Mouse (Mus musculus): Measurements from ENCODE around the gene Cckar. TPM values are rescaled to one million over a fixed set of nuclear protein-coding genes. Genes with fewer than 3 reads are reported as not detected.

Cckar gene
- total and polyA plus RNA-seq, 3 experiments = 0.90 TPM; not detected in 2

- peaks cover 3% of the 10 kb centered on the region for H3K4me1 ChIP-seq (ENCODE audit: control insufficient read depth, insufficient read depth, low read length)
- no peaks in the 10 kb centered on the region for H3K27me3 ChIP-seq (ENCODE audit: control insufficient read depth, insufficient read depth, low read length)
- no peak overlapping the region for H3K4me3 ChIP-seq
- no peak for DNase-seq
- WGBS = 50% methylated on average over 8 of the region's 8 CpGs
- TF ChIP-seq POLR2A (IDR thresholded peaks at IDR 0.05; ENCODE audit: insufficient read depth, low read depth, low read length) = no peak
- H3K27ac ChIP-seq = no peak overlapping the region
- no peak overlapping the region for H3K9ac ChIP-seq (ENCODE audit: low read depth, low read length)
- H3K79me2 ChIP-seq (replicated peaks; ENCODE audit: control insufficient read depth, insufficient read depth, low read length) = no peaks in the 10 kb centered on the region
- no peaks in the 10 kb centered on the region for H3K36me3 ChIP-seq (ENCODE audit: control insufficient read depth, insufficient read depth, low read length)
- intact Hi-C loops (cut with DNase I) = no loop called here
Observed at GRCm38 (mm10) chr5:53692100-53692499, 15.4 kb downstream of the Cckar start.

GRCm38 (mm10) chr5:53691577-53691976 is 15.9 kb downstream of the Cckar start:
- Histone ChIP-seq H3K4me3 (no peak overlapping the region), H3K4me1 (ENCODE audit: control insufficient read depth, insufficient read depth, low read length) (peaks cover 3% of the 10 kb centered on the region), H3K9ac (ENCODE audit: low read depth, low read length) (no peak overlapping the region), H3K79me2 (replicated peaks; ENCODE audit: control insufficient read depth, insufficient read depth, low read length) (no peaks in the 10 kb centered on the region), H3K36me3 (ENCODE audit: control insufficient read depth, insufficient read depth, low read length) (no peaks in the 10 kb centered on the region), H3K27ac (no peak overlapping the region), H3K27me3 (ENCODE audit: control insufficient read depth, insufficient read depth, low read length) (no peaks in the 10 kb centered on the region)
- WGBS = 65% methylated on average over 3 of the region's 3 CpGs
- DNase-seq = no peak
- intact Hi-C loops (cut with DNase I) = no loop called here
- TF ChIP-seq CTCF (IDR thresholded peaks at IDR 0.05) = no peak
- TF ChIP-seq EP300 (IDR thresholded peaks at IDR 0.05; ENCODE audit: insufficient read depth, low read depth, low read length) = no peak
- TF ChIP-seq POLR2A (IDR thresholded peaks at IDR 0.05; ENCODE audit: insufficient read depth, low read depth, low read length) = no peak

- Histone ChIP-seq H3K27ac (no peak overlapping the region), H3K27me3 (ENCODE audit: control insufficient read depth, insufficient read depth, low read length) (no peaks in the 10 kb centered on the region), H3K9ac (ENCODE audit: low read depth, low read length) (no peak overlapping the region), H3K4me3 (no peak overlapping the region), H3K36me3 (ENCODE audit: control insufficient read depth, insufficient read depth, low read length) (no peaks in the 10 kb centered on the region), H3K4me1 (ENCODE audit: control insufficient read depth, insufficient read depth, low read length) (peaks cover 3% of the 10 kb centered on the region), H3K79me2 (replicated peaks; ENCODE audit: control insufficient read depth, insufficient read depth, low read length) (no peaks in the 10 kb centered on the region)
- no peak for DNase-seq
- TF ChIP-seq EP300 (IDR thresholded peaks at IDR 0.05; ENCODE audit: insufficient read depth, low read depth, low read length) = no peak
- intact Hi-C loops (cut with DNase I) = loop anchor here (10.0 kb wide), 1 partner anchor 426 kb away; no protein-coding TSS in a partner anchor
- WGBS = 79% methylated on average over 7 of the region's 7 CpGs
Observed at GRCm38 (mm10) chr5:53688326-53688725, 19.2 kb downstream of the Cckar start.

DNA sequence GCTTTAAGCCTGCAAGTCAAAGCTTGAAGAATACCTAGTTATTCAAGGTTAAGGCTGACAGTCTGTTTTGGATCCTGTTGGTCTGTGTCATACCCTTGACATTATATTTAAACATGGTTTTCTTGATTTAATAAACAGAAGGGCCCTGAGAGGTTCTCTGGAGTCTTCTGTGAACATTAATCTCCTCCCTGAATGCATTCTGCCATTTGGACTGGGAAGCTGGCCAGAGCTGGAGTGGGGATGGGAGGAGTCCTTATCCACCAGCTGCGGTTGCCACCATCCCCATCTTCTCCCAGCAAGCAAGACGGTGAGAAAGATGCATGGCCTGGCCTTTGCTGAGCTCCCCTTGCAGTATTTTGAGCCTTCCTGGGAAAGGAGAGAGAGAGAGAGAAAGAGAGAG is 21.1 kb downstream of the Cckar start:
- H3K4me3 ChIP-seq = no peak overlapping the region
- WGBS = 57% methylated on average over 2 of the region's 2 CpGs
- H3K9ac ChIP-seq (ENCODE audit: low read depth, low read length) = no peak overlapping the region

GRCm38 (mm10) chr5:53685623-53686022 is 21.9 kb downstream of the Cckar start:
- no peaks in the 10 kb centered on the region for H3K36me3 ChIP-seq (ENCODE audit: control insufficient read depth, insufficient read depth, low read length)
- H3K79me2 ChIP-seq (replicated peaks; ENCODE audit: control insufficient read depth, insufficient read depth, low read length) = no peaks in the 10 kb centered on the region
- 69% methylated on average over 4 of the region's 4 CpGs for WGBS
- no peak for DNase-seq
- no peaks in the 10 kb centered on the region for H3K27me3 ChIP-seq (ENCODE audit: control insufficient read depth, insufficient read depth, low read length)
- intact Hi-C loops (cut with DNase I) = loop anchor here (10.0 kb wide), 1 partner anchor 429 kb away; no protein-coding TSS in a partner anchor
- no peak overlapping the region for H3K9ac ChIP-seq (ENCODE audit: low read depth, low read length)
- no peaks in the 10 kb centered on the region for H3K4me1 ChIP-seq (ENCODE audit: control insufficient read depth, insufficient read depth, low read length)
- no peak overlapping the region for H3K4me3 ChIP-seq
- no peak for TF ChIP-seq CTCF (IDR thresholded peaks at IDR 0.05)
- no peak for TF ChIP-seq EP300 (IDR thresholded peaks at IDR 0.05; ENCODE audit: insufficient read depth, low read depth, low read length)
- TF ChIP-seq POLR2A (IDR thresholded peaks at IDR 0.05; ENCODE audit: insufficient read depth, low read depth, low read length) = no peak
- H3K27ac ChIP-seq = no peak overlapping the region

More for the DNA sequence above, 21.1 kb downstream of the Cckar start:
- no peak for DNase-seq
- Histone ChIP-seq H3K36me3 (ENCODE audit: control insufficient read depth, insufficient read depth, low read length) (no peaks in the 10 kb centered on the region), H3K27me3 (ENCODE audit: control insufficient read depth, insufficient read depth, low read length) (no peaks in the 10 kb centered on the region), H3K27ac (no peak overlapping the region), H3K4me1 (ENCODE audit: control insufficient read depth, insufficient read depth, low read length) (no peaks in the 10 kb centered on the region), H3K79me2 (replicated peaks; ENCODE audit: control insufficient read depth, insufficient read depth, low read length) (no peaks in the 10 kb centered on the region)
- TF ChIP-seq EP300 (IDR thresholded peaks at IDR 0.05; ENCODE audit: insufficient read depth, low read depth, low read length) (no peak), CTCF (IDR thresholded peaks at IDR 0.05) (no peak), POLR2A (IDR thresholded peaks at IDR 0.05; ENCODE audit: insufficient read depth, low read depth, low read length) (no peak)
- intact Hi-C loops (cut with DNase I) = loop anchor here (10.0 kb wide), 1 partner anchor 428 kb away; no protein-coding TSS in a partner anchor

- H3K4me1 ChIP-seq (ENCODE audit: control insufficient read depth, insufficient read depth, low read length) = no peaks in the 10 kb centered on the region
- intact Hi-C loops (cut with DNase I) = loop anchor here (10.0 kb wide), 1 partner anchor 430 kb away; no protein-coding TSS in a partner anchor
- 83% methylated on average over 1 of the region's 1 CpGs for WGBS
Observed at GRCm38 (mm10) chr5:53684417-53684816, 23.1 kb downstream of the Cckar start.

More at GRCm38 (mm10) chr5:53684417-53684816, 23.1 kb downstream of the Cckar start:
- no peaks in the 10 kb centered on the region for H3K36me3 ChIP-seq (ENCODE audit: control insufficient read depth, insufficient read depth, low read length)
- no peak for DNase-seq
- no peak overlapping the region for H3K4me3 ChIP-seq
- no peaks in the 10 kb centered on the region for H3K27me3 ChIP-seq (ENCODE audit: control insufficient read depth, insufficient read depth, low read length)
- H3K79me2 ChIP-seq (replicated peaks; ENCODE audit: control insufficient read depth, insufficient read depth, low read length) = no peaks in the 10 kb centered on the region
- no peak overlapping the region for H3K9ac ChIP-seq (ENCODE audit: low read depth, low read length)
- no peak overlapping the region for H3K27ac ChIP-seq
- no peak for TF ChIP-seq EP300 (IDR thresholded peaks at IDR 0.05; ENCODE audit: insufficient read depth, low read depth, low read length)
